Mouse (Mus musculus) intestine, postnatal 0 days (tissue): ENCODE measurements at regions not wholly inside any gene's neighbourhood (a gene's known extent, or its start where the extent isn't known, plus 50 kb on each side); places are given as distances from the start of the nearest gene placed in this dataset.

Experiments
- ATAC-seq: fragments of 200-750 bp; cut with Nextera tagmentation; 2 replicates; pipeline ENCODE4 v1.8.0; 2017; ENCODE audit warnings: mild to moderate bottlenecking, moderate TSS enrichment, moderate library complexity
- H3K27ac ChIP-seq: fragments of 300-500 bp; sonication (generic); 2 replicates; pipeline ENCODE4 v1.5.1; 2014; ENCODE audit warnings: mild to moderate bottlenecking, low read depth, low read length, moderate library complexity
- H3K27me3 ChIP-seq: fragments of 300-500 bp; sonication (generic); replicated peaks from 2 replicates; pipeline ENCODE4 v1.6.1; 2014; ENCODE audit warnings: low read length, mixed read lengths; ENCODE audit not compliant: control insufficient read depth, insufficient read depth
- H3K36me3 ChIP-seq: fragments of 300-500 bp; sonication (generic); 2 replicates; pipeline ENCODE4 v1.6.1; 2014; ENCODE audit warnings: mild to moderate bottlenecking, moderate library complexity; ENCODE audit not compliant: control insufficient read depth, insufficient read depth
- H3K4me1 ChIP-seq: fragments of 300-500 bp; sonication (generic); replicated peaks from 2 replicates; pipeline ENCODE4 v1.6.1; 2014; ENCODE audit warnings: antibody characterized with exemption, low read length, mixed read lengths; ENCODE audit not compliant: control insufficient read depth, insufficient read depth
- H3K4me2 ChIP-seq: fragments of 300-500 bp; sonication (generic); replicated peaks from 2 replicates; pipeline ENCODE4 v1.6.1; 2014; ENCODE audit warnings: low read depth, mild to moderate bottlenecking, moderate library complexity
- H3K4me3 ChIP-seq: fragments of 300-500 bp; sonication (generic); 2 replicates; pipeline ENCODE4 v1.5.1; 2014; ENCODE audit warnings: low read depth, low read length
- H3K9ac ChIP-seq: fragments of 300-500 bp; sonication (generic); 2 replicates; pipeline ENCODE4 v1.6.1; 2014; ENCODE audit warnings: mild to moderate bottlenecking, low read depth, low read length
- H3K9me3 ChIP-seq: fragments of 300-500 bp; sonication (generic); 2 replicates; pipeline ENCODE4 v1.6.1; 2016; ENCODE audit warnings: mixed run types; ENCODE audit not compliant: control insufficient read depth
- CTCF ChIP-seq: sonication (generic); IDR thresholded peaks from 2 replicates; pipeline ENCODE4 v1.5.1; 2016; ENCODE audit warnings: low read depth, mild to moderate bottlenecking, control low read depth, antibody characterized with exemption, moderate library complexity
- WGBS: fragments of 180-500 bp; shearing (Covaris S2); extraction: QIAGEN DNeasy Blood & Tissue Kit; methylation state at CpG from one replicate; pipeline ENCODE4 v1.1.7; 2014; 5-methylcytosine and 5-hydroxymethylcytosine counted together

GRCm38 (mm10) chr5:138894496-138894895, 74.6 kb downstream of the Gm5294 start:
- H3K9me3 ChIP-seq: 0 out of 2 replicates have a peak, but pooled peaks cover 3% of the 10 kb centered on the region
- 93% methylated on average over 13 of the region's 13 CpGs for WGBS
- no peaks in the 10 kb centered on the region for H3K27me3 ChIP-seq
- no peaks in the 10 kb centered on the region for H3K4me1 ChIP-seq
- no peak for ATAC-seq
- H3K36me3 ChIP-seq: no peaks in the 10 kb centered on the region
- no peak overlapping the region for H3K9ac ChIP-seq
- H3K4me2 ChIP-seq: no peak overlapping the region
- no peak overlapping the region for H3K27ac ChIP-seq
- no peak for TF ChIP-seq CTCF
- H3K4me3 ChIP-seq: no peak overlapping the region

- Histone ChIP-seq H3K27ac (no peak overlapping the region), H3K4me3 (no peak overlapping the region), H3K4me1 (no peaks in the 10 kb centered on the region), H3K9ac (no peak overlapping the region), H3K9me3 (no peaks in the 10 kb centered on the region), H3K4me2 (no peak overlapping the region), H3K36me3 (no peaks in the 10 kb centered on the region), H3K27me3 (no peaks in the 10 kb centered on the region)
- TF ChIP-seq CTCF: no peak
- no peak for ATAC-seq
These were observed 77.4 kb downstream of the Gm5294 start for GRCm38 (mm10) chr5:138897255-138897654.

- no peak for TF ChIP-seq CTCF
- 44% methylated on average over 7 of the region's 7 CpGs for WGBS
These were observed 78.6 kb downstream of the Gm5294 start for GRCm38 (mm10) chr5:138898440-138898839.

GRCm38 (mm10) chr5:138900952-138901599, 81.2 kb downstream of the Gm5294 start:
- Histone ChIP-seq H3K9me3 (no peaks in the 10 kb centered on the region), H3K9ac (no peak overlapping the region), H3K4me2 (no peak overlapping the region), H3K36me3 (no peaks in the 10 kb centered on the region), H3K27ac (no peak overlapping the region), H3K27me3 (no peaks in the 10 kb centered on the region), H3K4me1 (no peaks in the 10 kb centered on the region), H3K4me3 (no peak overlapping the region)
- 46% methylated on average over 15 of the region's 15 CpGs for WGBS
- no peak for TF ChIP-seq CTCF
- ATAC-seq: no peak

More at GRCm38 (mm10) chr5:138898440-138898839, 78.6 kb downstream of the Gm5294 start:
- H3K4me2 ChIP-seq: no peak overlapping the region
- H3K27ac ChIP-seq: no peak overlapping the region
- ATAC-seq: no peak
- no peaks in the 10 kb centered on the region for H3K36me3 ChIP-seq
- no peak overlapping the region for H3K4me3 ChIP-seq
- no peaks in the 10 kb centered on the region for H3K4me1 ChIP-seq
- no peaks in the 10 kb centered on the region for H3K27me3 ChIP-seq
- no peak overlapping the region for H3K9ac ChIP-seq
- no peaks in the 10 kb centered on the region for H3K9me3 ChIP-seq

- no peak for ATAC-seq
- H3K27ac ChIP-seq: no peak overlapping the region
- H3K4me3 ChIP-seq: no peak overlapping the region
- H3K4me1 ChIP-seq: no peaks in the 10 kb centered on the region
- H3K9ac ChIP-seq: no peak overlapping the region
- 76% methylated on average over 1 of the region's 1 CpGs for WGBS
- TF ChIP-seq CTCF: no peak
- H3K27me3 ChIP-seq: no peaks in the 10 kb centered on the region
- no peaks in the 10 kb centered on the region for H3K9me3 ChIP-seq
- no peaks in the 10 kb centered on the region for H3K36me3 ChIP-seq
- H3K4me2 ChIP-seq: no peak overlapping the region
These were observed 82.4 kb downstream of the Gm5294 start for GRCm38 (mm10) chr5:138902316-138902715.

GRCm38 (mm10) chr5:138911769-138912710, 85.1 kb downstream of the Pdgfa start:
- H3K4me3 ChIP-seq: no peak overlapping the region
- no peaks in the 10 kb centered on the region for H3K27me3 ChIP-seq
- no peak for TF ChIP-seq CTCF
- no peak for ATAC-seq
- H3K4me1 ChIP-seq: no peaks in the 10 kb centered on the region
- H3K4me2 ChIP-seq: no peak overlapping the region
- 74% methylated on average over 7 of the region's 7 CpGs for whole genome bisulfite sequencing
- no peak overlapping the region for H3K9ac ChIP-seq
- H3K36me3 ChIP-seq: no peaks in the 10 kb centered on the region
- H3K9me3 ChIP-seq: no peaks in the 10 kb centered on the region
- no peak overlapping the region for H3K27ac ChIP-seq
